Mouse (Mus musculus): Measurements from ENCODE around the gene Gorab.

The Gorab gene

DNA sequence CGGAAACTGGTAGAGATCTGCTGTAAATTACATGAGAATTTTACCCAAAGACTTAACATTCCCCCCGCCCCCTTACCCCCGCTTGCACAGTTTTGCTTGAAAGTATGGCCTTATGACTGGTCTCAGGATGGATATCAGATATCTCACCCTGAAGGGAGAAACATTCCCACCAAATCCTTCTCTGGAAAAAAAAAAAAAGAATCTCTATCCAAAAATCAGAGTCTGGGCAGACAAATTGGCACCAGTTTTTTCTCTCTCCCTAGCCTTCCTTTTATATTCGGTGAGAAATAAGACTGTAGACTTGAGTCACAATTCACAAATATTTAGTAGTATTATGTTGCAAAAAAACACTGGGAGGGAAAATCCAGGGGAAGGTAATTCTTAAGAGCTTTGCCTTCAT, 47.3 kb downstream of the Gorab start:
- no peak for DNase-seq (ENCODE audit: low spot score)

DNA sequence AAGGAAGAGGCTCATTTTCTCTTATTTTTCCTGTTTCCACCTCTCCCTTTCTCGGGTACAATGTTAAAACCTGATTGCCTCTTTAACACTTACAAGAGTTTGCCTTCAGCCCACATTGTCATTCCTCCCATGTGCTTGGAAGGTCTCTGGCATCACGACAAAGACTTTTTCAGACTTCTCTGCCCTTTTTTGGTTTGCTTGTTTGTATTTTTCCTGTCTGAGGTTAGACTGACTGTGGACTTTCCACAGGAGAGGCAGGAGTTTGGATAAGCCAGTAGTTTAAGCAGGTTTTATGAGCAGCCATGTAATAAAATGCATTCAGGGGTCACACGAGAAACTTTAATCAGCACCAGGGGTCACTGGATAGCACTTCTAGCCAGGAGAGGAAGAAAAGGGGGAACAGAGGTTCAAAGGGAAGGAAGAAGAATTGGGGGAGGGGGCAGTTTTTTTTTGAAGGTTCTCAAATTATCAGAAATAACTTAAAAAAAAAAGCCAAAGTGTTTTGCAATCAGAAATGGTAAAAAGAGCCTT, 47.8 kb downstream of the Gorab start:
- no peak for DNase-seq (ENCODE audit: low spot score)

GRCm38 (mm10) chr1:163350988-163351387, 52.5 kb downstream of the Gorab start:
- DNase-seq (ENCODE audit: low spot score): no peak

DNA sequence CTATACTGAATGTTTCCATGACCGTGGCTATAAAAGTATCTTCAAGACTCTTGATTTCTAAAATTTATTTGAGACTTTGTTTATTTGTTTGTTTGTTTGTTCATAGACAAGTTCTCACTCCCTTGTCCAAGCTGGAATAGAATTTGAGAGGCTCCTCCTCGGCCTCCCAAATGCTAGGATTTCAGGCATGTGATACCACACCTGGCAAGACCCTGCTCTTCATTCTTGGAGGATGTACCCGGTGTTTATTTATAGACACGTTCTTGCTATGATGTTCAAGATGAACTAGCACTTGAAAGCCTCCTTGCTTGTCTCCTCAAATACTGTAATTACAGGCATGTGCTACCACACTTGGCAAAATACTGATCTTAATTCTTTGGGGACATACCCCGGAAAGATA, 57.9 kb downstream of the Gorab start:
- no peak for DNase-seq (ENCODE audit: low spot score)

GRCm38 (mm10) chr1:163344931-163345330, 58.5 kb downstream of the Gorab start:
- DNase-seq (ENCODE audit: low spot score): no peak

DNA sequence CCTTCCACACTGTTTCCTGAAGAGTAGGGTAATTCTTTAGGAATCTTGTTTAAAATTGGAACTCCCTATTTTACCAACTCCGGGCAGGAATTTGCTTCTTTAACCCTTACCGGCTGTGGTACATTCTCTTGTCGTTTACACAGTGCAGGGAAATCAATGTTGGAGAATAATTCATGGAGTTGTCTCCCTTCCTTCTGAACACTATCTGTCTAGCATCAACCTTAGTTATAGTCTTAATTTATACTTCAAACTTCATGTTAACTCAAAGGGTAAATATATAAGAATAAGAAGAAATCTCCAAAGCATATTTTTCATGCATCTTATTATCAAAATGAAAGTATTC, 64.3 kb downstream of the Gorab start:
- no peak for DNase-seq (ENCODE audit: low spot score)

DNA sequence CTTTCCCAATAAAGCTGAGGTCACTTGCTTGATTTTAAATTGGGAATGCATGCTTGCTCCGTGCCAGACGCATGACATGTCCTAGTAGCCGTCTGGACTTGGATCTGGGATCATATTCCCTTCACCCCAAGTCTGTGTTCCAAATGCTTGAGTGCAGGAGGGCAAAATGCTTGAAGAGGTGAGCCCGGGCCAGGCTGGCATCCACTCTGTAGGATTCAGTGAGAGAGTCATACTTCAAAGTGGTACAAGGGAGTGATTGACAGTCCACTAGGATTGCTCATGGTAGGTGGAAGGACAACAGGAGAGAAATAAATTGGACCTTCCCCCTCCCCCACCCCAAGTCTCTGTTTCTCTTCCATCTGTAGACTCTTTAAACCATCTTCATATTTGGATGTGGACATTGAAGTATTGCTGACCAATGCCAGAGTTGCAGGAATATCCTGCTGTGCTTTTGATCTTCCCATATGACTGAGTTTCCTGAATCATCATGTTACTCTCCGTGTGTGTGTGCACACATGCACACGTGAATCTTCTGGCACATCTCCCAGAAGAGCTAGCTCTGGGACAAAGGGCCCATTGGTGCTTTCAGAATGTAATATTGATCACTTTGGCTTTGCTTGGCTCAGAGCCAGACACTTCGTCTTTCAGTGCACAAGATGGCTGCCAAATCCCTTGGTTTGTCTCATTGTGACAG, 64.8 kb downstream of the Gorab start:
- no peak for DNase-seq (ENCODE audit: low spot score)

DNA sequence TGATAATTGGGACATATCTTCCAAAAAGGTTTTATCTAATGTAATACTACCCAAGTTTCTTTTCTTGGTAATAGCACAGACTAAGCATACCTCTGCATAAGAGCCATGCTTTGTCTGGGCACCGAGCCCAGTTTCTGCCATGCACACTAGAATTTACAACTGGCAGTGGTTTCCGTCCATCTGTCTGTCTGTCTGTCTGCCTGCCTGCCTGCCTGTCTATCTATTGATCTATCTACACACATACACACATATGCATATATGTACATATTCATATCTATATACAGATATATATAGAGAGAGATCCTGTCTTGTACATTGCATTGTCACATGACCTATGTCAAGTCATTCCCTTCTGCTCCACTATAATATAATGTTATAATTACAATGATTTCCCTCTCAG, 65.6 kb downstream of the Gorab start:
- DNase-seq (ENCODE audit: low spot score): no peak
